Mouse (Mus musculus) megakaryocyte progenitor cell, adult 5-6 weeks (primary cell): ENCODE results near the gene Plppr2. TPM values are rescaled to one million over a fixed set of nuclear protein-coding genes. Genes with fewer than 3 reads are reported as not detected.

Experiments used
- ATAC-seq: replicated peaks from 2 replicates; pipeline ENCODE4 v1.8.0; 2016; ENCODE audit warnings: mild to moderate bottlenecking, moderate TSS enrichment, inconsistent platforms; ENCODE audit not compliant: poor library complexity
- total RNA-seq, 2 experiments: library from RNA; stranded (forward) in 1 of 2; stranded (reverse) in 1 of 2; fragments of 157-497, 149-512 nt in 1 of 2; fragments of 200-1000 nt in 1 of 2; gene quantifications; 2 replicates each; pipeline versions ENCODE4 v1.2.3 to v1.2.4; 2015 to 2017

Plppr2 gene
- total RNA-seq, 2 experiments from 2014 or later = 0.21 to 0.42 TPM

DNA sequence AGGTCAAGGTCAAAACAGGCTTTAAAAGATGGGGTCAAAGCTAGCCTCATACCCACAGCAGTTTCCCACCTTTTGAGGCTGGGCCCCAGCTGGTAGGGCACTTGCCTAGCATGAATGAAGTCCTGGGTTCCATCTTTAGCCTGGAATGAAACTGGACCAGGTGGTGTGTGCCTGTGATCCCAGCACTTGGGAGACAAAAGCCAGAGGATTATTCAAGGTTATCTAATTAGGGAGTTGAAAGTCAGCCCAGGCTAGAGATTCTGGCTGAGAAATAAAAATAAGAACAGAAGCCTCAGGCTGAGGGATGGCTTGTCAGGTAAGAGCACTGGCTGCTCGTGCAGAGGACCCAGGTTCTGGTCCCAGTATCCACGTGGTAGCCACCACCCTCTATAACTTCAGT, 4.8 kb upstream of the Plppr2 start:
- ATAC-seq = no peak

DNA sequence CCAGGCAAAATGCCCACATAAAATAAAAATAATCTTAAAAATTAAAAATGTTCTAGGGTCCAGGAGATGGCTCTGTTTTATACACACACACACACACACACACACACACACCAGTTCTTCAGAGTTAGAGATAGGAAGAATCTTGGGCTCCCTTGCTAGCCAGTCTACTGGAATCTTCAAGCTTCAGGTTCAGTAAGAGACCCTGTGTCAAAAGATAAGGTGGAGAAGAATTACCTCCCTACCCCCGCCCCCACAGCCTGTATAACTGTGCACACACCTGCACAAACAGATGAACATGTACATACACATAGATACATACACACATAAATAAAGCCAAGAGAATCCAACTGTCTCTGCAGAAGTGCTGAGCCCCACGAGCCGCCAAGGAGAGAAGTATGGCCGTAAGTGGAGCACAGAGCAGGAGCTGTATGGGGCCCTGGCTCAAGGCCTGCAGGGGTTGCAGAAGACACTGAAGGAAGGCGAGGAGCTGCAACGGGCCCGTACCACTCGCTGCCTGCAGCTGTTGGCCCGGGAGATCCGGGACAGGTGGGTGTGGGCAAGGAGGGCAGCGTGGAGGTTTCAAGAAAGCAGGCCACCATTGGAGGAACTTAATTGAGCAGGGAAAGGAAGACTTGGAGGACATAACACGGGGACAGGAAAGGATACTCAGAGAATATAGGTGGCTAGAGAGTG, 4.2 kb upstream of the Plppr2 start:
- no peak for ATAC-seq

GRCm38 (mm10) chr9:21934021-21934420, 2.8 kb upstream of the Plppr2 start:
- no peak for ATAC-seq

DNA sequence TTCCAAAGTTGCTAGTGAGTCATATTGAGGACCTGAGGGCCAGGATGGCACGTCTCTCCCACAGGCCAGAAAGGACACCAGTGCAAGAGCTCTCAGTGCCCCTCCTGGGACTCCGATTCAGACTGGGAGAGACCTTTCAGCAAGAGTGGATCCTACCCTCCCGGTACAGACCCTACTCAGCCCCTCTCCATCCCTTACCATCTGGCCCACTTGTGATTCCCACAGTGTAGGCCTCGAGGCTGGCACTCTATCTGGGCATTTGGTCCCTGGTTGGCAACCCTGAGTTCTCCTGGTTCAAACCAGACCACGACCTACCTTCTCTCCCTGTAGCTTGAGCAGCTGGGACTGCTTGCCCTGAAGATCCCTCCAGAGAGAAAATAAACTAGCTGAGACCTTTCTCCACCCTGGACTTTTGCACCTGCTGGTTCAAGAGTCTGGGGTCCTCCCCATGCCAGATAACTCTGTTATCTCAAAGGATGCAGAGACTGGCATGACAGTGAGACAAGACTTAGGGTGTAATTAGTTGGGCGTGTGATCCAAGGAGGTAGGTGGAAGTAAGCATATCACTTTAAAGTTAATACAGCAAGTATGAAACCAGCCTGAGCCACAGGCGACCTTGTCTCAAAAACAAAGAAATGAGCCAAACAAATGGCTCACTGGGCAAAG, 1.2 kb upstream of the Plppr2 start:
- ATAC-seq = no peak

GRCm38 (mm10) chr9:21937711-21938175, 910 bp downstream of the Plppr2 start:
- no peak for ATAC-seq

DNA sequence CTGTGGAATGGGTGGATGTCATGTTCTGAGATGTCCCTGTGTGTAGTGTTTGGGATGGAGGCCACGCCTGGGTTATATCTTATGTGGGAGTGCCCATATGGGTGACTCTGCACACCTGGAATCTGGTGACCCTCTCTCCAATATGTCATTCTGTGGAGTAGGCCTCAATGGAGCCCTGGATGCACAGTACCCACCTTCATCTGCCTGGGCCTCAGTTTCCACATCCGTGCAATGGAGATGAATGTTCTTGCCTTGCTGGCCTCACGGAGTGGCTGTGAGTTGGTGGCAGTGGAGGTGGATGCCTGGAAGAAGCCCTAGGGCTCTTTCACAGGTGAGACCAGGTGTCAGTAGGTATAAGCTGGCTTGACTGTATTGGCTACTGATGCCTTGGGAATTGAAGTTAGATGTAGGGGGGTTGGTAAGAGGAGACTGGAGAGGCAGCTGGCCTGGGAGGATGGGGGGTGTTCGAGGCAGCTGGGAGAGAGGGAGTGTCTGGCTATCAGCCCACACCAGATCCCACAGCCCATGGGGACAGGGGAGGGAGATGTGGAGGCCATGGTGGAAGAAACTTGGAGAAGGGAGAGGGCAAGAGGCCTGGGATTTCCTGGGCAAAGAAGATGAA, 1.5 kb downstream of the Plppr2 start:
- ATAC-seq = no peak

GRCm38 (mm10) chr9:21943046-21943445, 6.2 kb downstream of the Plppr2 start:
- ATAC-seq = no peak

DNA sequence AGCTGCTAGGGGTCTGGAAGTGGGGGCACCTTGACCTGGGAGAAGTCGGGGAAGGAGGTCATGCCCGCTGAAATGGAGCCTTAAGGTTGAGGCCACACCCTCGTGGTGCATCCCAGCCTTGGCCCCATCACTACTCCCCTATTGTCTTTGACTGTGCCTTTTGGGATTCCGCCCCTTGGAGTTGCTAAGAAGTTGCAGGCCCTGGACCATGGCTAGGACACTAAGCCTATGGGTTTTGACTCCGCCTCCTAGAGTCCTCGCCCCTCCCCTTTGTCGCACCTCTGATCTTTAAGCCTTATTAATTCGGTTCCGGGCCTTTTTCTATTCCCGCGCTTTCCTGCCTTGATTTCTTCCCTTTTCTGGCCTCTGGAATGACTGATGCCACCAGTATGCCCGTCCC, 6.8 kb downstream of the Plppr2 start:
- no peak for ATAC-seq

GRCm38 (mm10) chr9:21944267-21944666, 7.4 kb downstream of the Plppr2 start:
- ATAC-seq = peak; percentile 41

- peak; percentile 65 for ATAC-seq
Measured at GRCm38 (mm10) chr9:21947540-21948130, 10.8 kb downstream of the Plppr2 start.

- no peak for ATAC-seq
Measured at GRCm38 (mm10) chr9:21948146-21948545, 11.3 kb downstream of the Plppr2 start.

GRCm38 (mm10) chr9:21948790-21949189, 12.0 kb downstream of the Plppr2 start:
- ATAC-seq = no peak

DNA sequence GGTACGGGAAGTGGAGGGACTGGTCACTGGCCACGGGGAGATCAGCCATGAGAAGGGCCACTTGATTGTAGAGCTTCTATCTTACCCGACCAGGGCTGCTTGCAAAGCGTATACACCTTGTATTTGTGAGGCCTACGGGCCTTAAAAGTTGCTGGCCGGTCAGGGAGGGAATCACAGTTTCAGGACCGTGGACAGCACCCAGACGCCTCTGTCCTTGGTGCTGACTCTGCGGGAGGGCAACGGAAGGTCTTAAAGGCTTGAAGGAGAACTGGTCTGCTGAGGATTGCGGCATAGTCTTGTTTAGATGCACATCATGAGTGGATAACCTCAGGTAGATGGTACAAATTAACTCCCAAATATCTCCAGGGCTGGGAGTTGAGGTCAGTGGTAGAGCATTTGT, 13.5 kb downstream of the Plppr2 start:
- peak; percentile 83 for ATAC-seq

DNA sequence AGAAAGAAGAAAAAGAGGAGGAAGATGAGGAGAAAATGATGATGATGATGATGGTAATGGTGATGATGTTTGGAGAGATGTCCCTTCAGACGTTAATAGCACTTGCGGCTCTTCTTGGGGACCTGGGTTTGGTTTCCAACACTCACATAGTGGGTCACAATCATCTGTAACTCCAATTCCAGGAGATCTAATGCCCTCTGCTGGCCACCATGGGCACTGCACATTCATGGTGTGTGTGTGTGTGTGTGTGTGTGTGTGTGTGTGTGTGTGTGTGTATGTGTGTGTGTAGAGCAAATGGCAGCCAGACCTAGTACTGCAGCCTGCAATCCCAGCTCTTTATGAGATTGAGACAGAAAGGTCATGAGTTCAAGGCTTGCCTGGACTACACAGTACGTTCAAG, 15.1 kb downstream of the Plppr2 start:
- ATAC-seq = no peak

DNA sequence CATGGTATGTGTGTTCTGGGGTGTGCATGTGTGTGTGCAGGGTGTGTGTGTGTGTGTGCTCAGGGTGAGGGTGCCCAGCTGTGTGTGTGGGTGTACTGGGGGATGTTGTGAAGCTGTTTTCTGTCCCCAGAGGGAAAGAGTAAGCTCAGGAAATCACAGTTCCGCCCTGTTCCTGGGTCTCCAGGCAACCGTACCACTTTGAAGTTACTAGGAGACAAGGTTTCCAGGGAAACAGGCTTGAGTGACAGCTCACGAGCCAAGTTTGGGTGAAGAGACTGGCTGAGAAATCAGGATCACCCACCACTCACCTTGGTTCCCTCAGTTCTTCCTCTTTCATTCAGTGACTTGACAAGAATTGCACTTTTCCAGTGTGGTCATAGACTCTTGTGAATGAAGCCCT, 16.8 kb downstream of the Plppr2 start:
- no peak for ATAC-seq

GRCm38 (mm10) chr9:21954635-21955034, 17.8 kb downstream of the Plppr2 start:
- ATAC-seq = no peak

- peak; percentile 45 for ATAC-seq
Measured at GRCm38 (mm10) chr9:21955225-21955569, 18.4 kb downstream of the Plppr2 start.

DNA sequence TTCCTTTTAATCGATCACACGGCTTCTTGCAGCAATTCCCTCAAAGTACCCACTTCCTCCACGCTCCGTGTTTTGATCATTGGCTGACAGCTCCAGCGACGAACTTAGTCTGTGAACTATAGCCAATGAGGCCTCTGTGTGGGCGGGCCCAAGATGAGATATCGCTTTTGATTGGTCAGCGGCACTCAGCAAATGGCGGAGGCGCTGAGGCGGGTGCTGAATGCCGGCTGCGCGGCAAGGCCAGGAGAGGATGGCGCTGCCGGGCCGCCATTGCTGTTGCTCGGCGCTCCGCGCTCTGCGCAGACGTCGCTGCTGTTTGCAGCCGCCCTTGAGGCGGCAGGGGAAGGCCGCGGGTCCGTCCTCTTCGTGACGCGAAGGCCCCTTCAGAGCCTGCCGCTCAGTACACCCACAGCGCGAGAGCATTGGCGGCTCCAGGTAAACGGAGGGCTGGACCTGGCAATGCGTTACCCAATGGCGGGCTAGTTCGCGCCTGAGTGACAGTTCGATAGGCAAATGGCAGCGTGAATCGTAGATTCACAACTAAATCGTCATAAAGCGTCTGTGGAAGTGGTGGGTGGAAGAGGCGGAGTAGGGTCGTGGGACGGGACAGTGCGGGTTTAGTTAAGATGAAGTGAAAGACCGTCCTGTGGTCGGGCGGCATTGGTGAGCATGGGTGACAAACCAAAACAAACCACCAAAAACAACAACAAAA, 18.9 kb downstream of the Plppr2 start, which contains the start of gene Swsap1:
Gene Swsap1, plus strand, starts transcription at position 186 of the 712 bp plus-strand sequence.
- peak; percentile 87 for ATAC-seq

DNA sequence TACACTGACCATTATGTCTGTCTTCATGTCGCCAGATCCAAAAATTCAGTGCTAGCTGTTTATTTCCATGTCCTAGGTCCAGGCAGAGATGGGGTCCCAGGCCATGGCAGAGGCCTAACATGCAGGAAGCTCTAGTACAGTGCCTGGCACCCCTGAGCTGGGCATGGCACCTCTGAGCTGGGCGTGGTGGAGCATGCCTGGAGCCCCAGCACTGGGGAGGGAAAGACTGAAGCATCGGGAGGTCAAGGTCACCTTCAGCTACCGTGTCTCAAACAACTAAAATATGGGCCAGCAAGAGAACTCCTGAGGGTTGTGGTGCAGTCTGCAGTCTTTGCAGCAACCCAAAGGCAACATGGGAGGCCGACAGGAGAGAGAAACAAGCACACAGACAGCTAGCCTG, 21.5 kb downstream of the Plppr2 start:
- no peak for ATAC-seq

GRCm38 (mm10) chr9:21959244-21959643, 22.4 kb downstream of the Plppr2 start:
- ATAC-seq = no peak

- no peak for ATAC-seq
Measured at GRCm38 (mm10) chr9:21960135-21960534, 23.3 kb downstream of the Plppr2 start.
